Mouse (Mus musculus): ENCODE measurements around the gene Gm28827. TPM values are rescaled to one million over a fixed set of nuclear protein-coding genes. Genes with fewer than 3 reads are reported as not detected.
"Not testable (repeated sequence)": the region's sequence is repeated elsewhere in the genome, so short reads cannot be mapped to it uniquely, and the experiment has no call there.

The Gm28827 gene
- not detected for total RNA-seq (2021)
- long read RNA-seq, experiment 1, result 0 reads
- long read RNA-seq, experiment 2, result 0 reads

DNA sequence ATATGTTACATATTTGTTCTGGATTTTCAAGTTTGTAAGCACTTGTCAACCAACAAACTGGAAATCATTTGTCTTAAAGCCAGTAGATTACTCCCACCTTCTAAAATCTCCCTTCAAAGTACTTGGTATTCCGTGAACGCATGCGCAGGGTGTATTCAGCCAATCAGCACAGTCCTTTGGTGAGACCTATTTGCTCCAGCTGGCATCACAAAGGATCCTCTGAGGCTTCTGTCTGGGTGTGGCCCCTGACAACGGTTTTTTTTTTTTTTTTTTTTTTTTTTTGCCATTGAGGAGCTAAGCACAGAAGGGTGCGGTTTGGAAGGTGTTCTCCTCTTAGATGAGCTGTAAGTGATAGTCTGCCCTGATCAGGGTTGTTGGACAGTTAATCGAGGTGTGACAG is at the start of gene Gm28827:
Gm28827 (plus strand) TSS at position 301 of the 400 bp plus-strand sequence.
- DNase-seq (ENCODE audit: low spot score in 2 of 2), result not testable (repeated sequence)
